Mouse (Mus musculus): ENCODE data around the gene Vmn1r103.
"Not testable (repeated sequence)": the region's sequence is repeated elsewhere in the genome, so short reads cannot be mapped to it uniquely, and the experiment has no call there.

DNA sequence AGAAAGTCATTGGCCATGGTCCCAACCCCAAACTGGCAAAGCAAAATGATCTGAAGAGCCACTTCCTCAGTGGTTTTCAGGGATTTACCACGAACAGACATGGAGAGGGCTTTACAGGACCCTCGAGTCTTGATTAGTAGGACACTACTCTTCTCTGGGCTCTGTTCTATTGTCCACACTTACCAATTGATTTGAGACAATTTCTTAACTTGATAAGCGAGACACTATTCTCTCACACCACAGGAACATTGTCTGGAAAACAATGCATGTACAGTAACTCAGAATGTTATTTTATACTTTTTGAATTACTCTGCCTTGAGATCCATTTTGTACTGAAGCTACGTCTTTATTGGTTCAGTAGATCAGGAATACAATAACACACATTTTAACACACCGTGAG, 35.5 kb downstream of the Vmn1r103 start, which contains the start of gene Gm10670:
- not testable (repeated sequence) for TF ChIP-seq GATA1, TAL1 (IDR thresholded peaks at IDR 0.05; ENCODE audit: low read length)
